In the genomic region with DNA sequence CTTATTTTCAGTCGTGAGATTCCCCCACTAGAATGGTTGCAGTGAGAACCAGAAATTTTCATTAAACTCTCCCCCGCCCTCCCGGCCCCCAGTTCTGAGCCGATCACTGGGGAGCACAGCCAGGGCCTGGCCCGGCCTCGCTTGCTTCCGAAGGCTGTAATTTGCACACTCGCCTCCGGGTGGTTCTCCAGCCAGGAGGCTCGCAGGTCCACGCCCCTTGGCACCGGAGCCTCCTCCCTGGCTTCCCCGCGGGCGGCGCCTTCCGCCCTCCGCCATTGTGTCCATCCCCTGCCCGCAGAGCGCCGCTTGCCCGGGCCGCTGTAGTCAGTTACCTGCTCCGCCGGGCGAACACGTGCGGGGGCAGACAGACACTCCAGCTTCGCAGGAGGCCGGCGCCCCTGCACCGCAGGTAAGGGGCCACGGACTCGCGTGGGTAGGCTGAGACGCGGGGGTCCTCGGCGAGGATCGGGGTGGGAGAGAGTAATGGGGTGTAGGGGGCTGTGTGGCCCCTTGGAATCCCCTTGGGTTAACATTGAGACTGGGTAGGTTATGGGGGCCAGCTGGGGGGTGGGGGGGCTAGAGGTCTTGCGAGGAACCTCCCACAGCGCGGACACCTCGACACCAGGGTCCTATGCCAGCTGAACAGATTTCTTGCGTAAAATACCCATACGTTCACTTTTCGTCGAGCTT, we compare ENCODE assay signal across 9 mouse cellular contexts. TPM values are rescaled to one million over a fixed set of nuclear protein-coding genes. Genes with fewer than 3 reads are reported as not detected.
DNase-seq lines count a peak whose midpoint lies in the region; ATAC-seq and TF ChIP-seq lines count a peak whose summit lies in the region.
"Not testable (repeated sequence)": the region's sequence is repeated elsewhere in the genome, so short reads cannot be mapped to it uniquely, and the experiment has no call there.
"Had no signal": no experiment of that assay in that cellular context is flagged by ENCODE, and none has a peak within 500 bp of the region (broad histone marks: within the 10 kb centered on the region; RNA-seq: fewer than 3 reads in every experiment).

A gene (plus strand): TSS at position 260 of the 690 bp plus-strand sequence.
A gene (plus strand): TSS at position 277 of the 690 bp plus-strand sequence.

- WGBS in forebrain, embryonic 16.5 days = under 1% methylated on average over 47 of the region's 48 CpGs
- WGBS in kidney, postnatal 0 days = 1% methylated on average over 48 of the region's 48 CpGs
- under 1% methylated on average over 45 of the region's 48 CpGs for WGBS in liver, postnatal 0 days (ENCODE audit: insufficient replicate concordance)
- WGBS in midbrain, embryonic 15.5 days = under 1% methylated on average over 48 of the region's 48 CpGs
- WGBS in stomach, embryonic 14.5 days = under 1% methylated on average over 46 of the region's 48 CpGs

- peak; percentile 54 for ATAC-seq in forebrain, embryonic 16.5 days
- peak; percentile 83 for ATAC-seq in hematopoietic stem cell, adult 5-6 weeks (replicated peaks in 1 of 2; ENCODE audit: insufficient read depth in 1 of 2, low FRiP score in 2 of 2, low TSS enrichment in 1 of 2, low read depth in 1 of 2, poor library complexity in 2 of 2, severe bottlenecking in 2 of 2)
- peak; percentile 84 for ATAC-seq in kidney, postnatal 0 days (replicated peaks; ENCODE audit: low FRiP score, low read depth)
- ATAC-seq in liver, postnatal 0 days = peak; percentile 83
- peak; percentile 76 for ATAC-seq in midbrain, embryonic 15.5 days (replicated peaks)
- peak; percentile 91 for ATAC-seq in stomach, embryonic 14.5 days (ENCODE audit: insufficient number of reproducible peaks, insufficient read depth, low FRiP score, low read depth)

- H3K27me3 ChIP-seq in forebrain, embryonic 16.5 days (replicated peaks; ENCODE audit: control insufficient read depth, insufficient read depth, low read length) = peaks cover 38% of the 10 kb centered on the region
- H3K27me3 ChIP-seq in kidney, postnatal 0 days (ENCODE audit: insufficient read depth, low read length) = peaks cover 29% of the 10 kb centered on the region
- H3K27me3 ChIP-seq in liver, postnatal 0 days (ENCODE audit: insufficient read depth, low read length) = peaks cover 65% of the 10 kb centered on the region
- H3K27me3 ChIP-seq in midbrain, embryonic 15.5 days (replicated peaks) = peaks cover 48% of the 10 kb centered on the region
- H3K27me3 ChIP-seq in stomach, embryonic 14.5 days (ENCODE audit: control insufficient read depth, insufficient read depth, low read length) = peaks cover 25% of the 10 kb centered on the region

- H3K27ac ChIP-seq in brown adipose tissue, adult 24 weeks (replicated peaks; ENCODE audit: low read depth, low read length); forebrain, embryonic 16.5 days (ENCODE audit: low read length); kidney, postnatal 0 days; liver, postnatal 0 days (ENCODE audit: low read depth); midbrain, embryonic 15.5 days; stomach, embryonic 14.5 days (ENCODE audit: low read length): not testable (repeated sequence)

- H3K9ac ChIP-seq in forebrain, embryonic 16.5 days (replicated peaks; ENCODE audit: low read depth, low read length); kidney, postnatal 0 days (ENCODE audit: low read depth, low read length); liver, postnatal 0 days (replicated peaks); midbrain, embryonic 15.5 days; stomach, embryonic 14.5 days (replicated peaks; ENCODE audit: low read depth, low read length): not testable (repeated sequence)

- H3K36me3 ChIP-seq in forebrain, embryonic 16.5 days (ENCODE audit: control insufficient read depth, insufficient read depth); kidney, postnatal 0 days (ENCODE audit: insufficient read depth, low read length); liver, postnatal 0 days (replicated peaks; ENCODE audit: insufficient read depth, low read length); midbrain, embryonic 15.5 days (replicated peaks); stomach, embryonic 14.5 days (ENCODE audit: control insufficient read depth, insufficient read depth, low read length): not testable (repeated sequence)

- not testable (repeated sequence) for H3K4me1 ChIP-seq in brown adipose tissue, adult 24 weeks (ENCODE audit: control insufficient read depth, insufficient read depth, insufficient read length, low read length); forebrain, embryonic 16.5 days (replicated peaks; ENCODE audit: control insufficient read depth, insufficient read depth, low read length); kidney, postnatal 0 days (replicated peaks; ENCODE audit: insufficient read depth, low read length); liver, postnatal 0 days (ENCODE audit: insufficient read depth); stomach, embryonic 14.5 days (ENCODE audit: control insufficient read depth, insufficient read depth, low read length)
- H3K4me1 ChIP-seq in midbrain, embryonic 15.5 days = peaks cover 17% of the 10 kb centered on the region

- DNase-seq in CD4-positive, CD25-positive, alpha-beta regulatory T cell, adult 2 months (ENCODE audit: low read depth, low spot score) = peak; percentile 57
- peak; percentile 70 for DNase-seq in kidney, postnatal 0 days (ENCODE audit: low spot score)
- DNase-seq in liver, postnatal 0 days = peak; percentile 75

- peak within 1 kb of the TSS; percentile 34; the same call in 1 of the 2 replicates for H3K4me3 ChIP-seq in brown adipose tissue, adult 24 weeks (ENCODE audit: insufficient read depth, low read depth, low read length)
- peak within 1 kb of the TSS; percentile 21 for H3K4me3 ChIP-seq in forebrain, embryonic 16.5 days (replicated peaks; ENCODE audit: low read length)
- H3K4me3 ChIP-seq in kidney, postnatal 0 days (replicated peaks; ENCODE audit: low read depth, low read length) = peak within 1 kb of the TSS; percentile 35
- peak within 1 kb of the TSS; percentile 37 for H3K4me3 ChIP-seq in liver, postnatal 0 days (ENCODE audit: low read depth, low read length)
- peak within 1 kb of the TSS; percentile 24 for H3K4me3 ChIP-seq in midbrain, embryonic 15.5 days
- H3K4me3 ChIP-seq in stomach, embryonic 14.5 days (ENCODE audit: low read depth, low read length) = peak within 1 kb of the TSS; percentile 34

- H3K9me3 ChIP-seq in forebrain, embryonic 16.5 days (ENCODE audit: control insufficient read depth, low read length); kidney, postnatal 0 days (replicated peaks; ENCODE audit: low read length); liver, postnatal 0 days (ENCODE audit: low read length); midbrain, embryonic 15.5 days; stomach, embryonic 14.5 days (ENCODE audit: control insufficient read depth, low read depth, low read length): not testable (repeated sequence)

- TF ChIP-seq CTCF in kidney, postnatal 0 days (IDR thresholded peaks at IDR 0.05; ENCODE audit: low read depth) = peak; percentile 41; the same call in 1 of the 2 replicates
- TF ChIP-seq CTCF in liver, postnatal 0 days (IDR thresholded peaks at IDR 0.05; ENCODE audit: low read depth) = peak; percentile 28; the same call in 1 of the 2 replicates

- H3K4me2 ChIP-seq in forebrain, embryonic 16.5 days (ENCODE audit: low read length) = peak within 1 kb of the TSS; percentile 39
- peak within 1 kb of the TSS; percentile 60 for H3K4me2 ChIP-seq in kidney, postnatal 0 days (ENCODE audit: low read length)
- peak within 1 kb of the TSS; percentile 55 for H3K4me2 ChIP-seq in liver, postnatal 0 days (ENCODE audit: low read depth, low read length)
- peak within 1 kb of the TSS; percentile 48 for H3K4me2 ChIP-seq in midbrain, embryonic 15.5 days
- H3K4me2 ChIP-seq in stomach, embryonic 14.5 days (replicated peaks; ENCODE audit: low read depth, low read length) = peak within 1 kb of the TSS; percentile 43

- TF ChIP-seq EP300 in liver, postnatal 0 days (IDR thresholded peaks at IDR 0.05; ENCODE audit: low read depth) = not testable (repeated sequence)

RNA-seq across cellular contexts. Expression of the first gene that starts in this region (rescaled TPM):
- polyA plus RNA-seq in brown adipose tissue, adult 24 weeks (2012; ENCODE audit: insufficient read depth, insufficient read length, missing spikeins) = not detected in 2 replicates
- 0.71 and 0.86 TPM in 2 replicates for polyA plus RNA-seq in forebrain, embryonic 16.5 days (2015; fragmentation: Nextera tagmentation; extraction: Ambion mirVana)
- not detected in 2 replicates for total RNA-seq in hematopoietic stem cell, adult 5-6 weeks (2017)
- 6.8 and 7.2 TPM in 2 replicates for polyA plus RNA-seq in kidney, postnatal 0 days (2015; fragmentation: Nextera tagmentation; extraction: Ambion mirVana)
- polyA plus RNA-seq in liver, postnatal 0 days (2015; fragmentation: Nextera tagmentation; extraction: Ambion mirVana) = 2.1 and 2.8 TPM in 2 replicates
- polyA plus RNA-seq in midbrain, embryonic 15.5 days (2015; fragmentation: Nextera tagmentation; extraction: Ambion mirVana) = 0.81 and 1.3 TPM in 2 replicates
- polyA plus RNA-seq in stomach, embryonic 14.5 days (2014; fragmentation: Nextera tagmentation; extraction: Ambion mirVana) = 11.3 and 12.5 TPM in 2 replicates
- total RNA-seq: heart, postnatal 25 days had no signal

RNA-seq across cellular contexts. Expression of the second gene that starts in this region (rescaled TPM):
- 0.95 TPM in 1 of 2 replicates, not detected in the other for polyA plus RNA-seq in brown adipose tissue, adult 24 weeks (2012; ENCODE audit: insufficient read depth, insufficient read length, missing spikeins)
- polyA plus RNA-seq in forebrain, embryonic 16.5 days (2015; fragmentation: Nextera tagmentation; extraction: Ambion mirVana) = 0.31 and 0.42 TPM in 2 replicates
- not detected in 2 replicates for total RNA-seq in hematopoietic stem cell, adult 5-6 weeks (2017)
- polyA plus RNA-seq in kidney, postnatal 0 days (2015; fragmentation: Nextera tagmentation; extraction: Ambion mirVana) = 0.88 TPM in 2 replicates
- polyA plus RNA-seq in liver, postnatal 0 days (2015; fragmentation: Nextera tagmentation; extraction: Ambion mirVana) = not detected in 2 replicates
- polyA plus RNA-seq in midbrain, embryonic 15.5 days (2015; fragmentation: Nextera tagmentation; extraction: Ambion mirVana) = 0.52 and 1.1 TPM in 2 replicates
- polyA plus RNA-seq in stomach, embryonic 14.5 days (2014; fragmentation: Nextera tagmentation; extraction: Ambion mirVana) = 0.78 and 1.1 TPM in 2 replicates
- total RNA-seq: heart, postnatal 25 days had no signal

Comparison
In these comparisons a context has a peak if more than half of its experiments do, and no peak if none do; other contexts are left out.
1. Peak in ATAC-seq, H3K4me3 ChIP-seq and H3K4me2 ChIP-seq in forebrain, embryonic 16.5 days; RNA of the genes that start here not detected or under 1 TPM.
2. Peak in ATAC-seq in hematopoietic stem cell, adult 5-6 weeks; RNA of the genes that start here not detected or under 1 TPM.